Mouse (Mus musculus): Measurements from ENCODE around the gene Rab20. TPM values are rescaled to one million over a fixed set of nuclear protein-coding genes. Genes with fewer than 3 reads are reported as not detected.

Rab20 gene
- polyA plus RNA-seq, 1 experiment from 2014 or later, result 7.4 TPM

DNA sequence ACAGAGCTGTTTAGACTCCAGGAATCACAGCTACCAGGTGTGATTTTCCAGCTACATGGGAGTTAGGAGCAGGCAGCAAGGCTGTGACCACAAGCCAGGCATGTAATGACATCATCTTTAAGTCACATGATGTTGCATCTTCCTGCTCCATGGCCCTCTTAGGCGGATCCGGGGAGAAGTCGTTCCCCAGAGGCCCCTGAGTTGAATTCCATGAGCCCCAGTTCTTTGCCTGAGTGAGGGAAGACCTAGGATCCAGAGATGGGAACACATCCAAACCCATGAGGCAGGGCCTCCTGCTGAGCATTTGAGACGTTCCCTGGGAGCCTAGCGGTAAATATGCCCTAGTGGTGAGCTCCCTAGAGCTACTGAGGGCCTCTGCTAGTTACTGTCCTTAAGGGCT lies 66.1 kb downstream of the Rab20 start:
- WGBS (ENCODE audit: insufficient replicate concordance), result 62% methylated on average over 5 of the region's 5 CpGs
- Histone ChIP-seq H3K27ac (ENCODE audit: low read length) (no peak overlapping the region), H3K9me3 (replicated peaks; ENCODE audit: control insufficient read depth, low read length) (no peaks in the 10 kb centered on the region), H3K4me2 (ENCODE audit: low read depth, low read length) (no peak overlapping the region), H3K27me3 (ENCODE audit: control insufficient read depth, insufficient read depth, low read depth, low read length) (no peaks in the 10 kb centered on the region), H3K36me3 (ENCODE audit: control insufficient read depth, insufficient read depth) (no peaks in the 10 kb centered on the region), H3K4me3 (ENCODE audit: low read depth, low read length) (no peak overlapping the region), H3K4me1 (ENCODE audit: control insufficient read depth, low read depth, low read length) (no peaks in the 10 kb centered on the region), H3K9ac (ENCODE audit: low read depth, low read length) (no peak overlapping the region)
- no peak for ATAC-seq (ENCODE audit: low read depth)

DNA sequence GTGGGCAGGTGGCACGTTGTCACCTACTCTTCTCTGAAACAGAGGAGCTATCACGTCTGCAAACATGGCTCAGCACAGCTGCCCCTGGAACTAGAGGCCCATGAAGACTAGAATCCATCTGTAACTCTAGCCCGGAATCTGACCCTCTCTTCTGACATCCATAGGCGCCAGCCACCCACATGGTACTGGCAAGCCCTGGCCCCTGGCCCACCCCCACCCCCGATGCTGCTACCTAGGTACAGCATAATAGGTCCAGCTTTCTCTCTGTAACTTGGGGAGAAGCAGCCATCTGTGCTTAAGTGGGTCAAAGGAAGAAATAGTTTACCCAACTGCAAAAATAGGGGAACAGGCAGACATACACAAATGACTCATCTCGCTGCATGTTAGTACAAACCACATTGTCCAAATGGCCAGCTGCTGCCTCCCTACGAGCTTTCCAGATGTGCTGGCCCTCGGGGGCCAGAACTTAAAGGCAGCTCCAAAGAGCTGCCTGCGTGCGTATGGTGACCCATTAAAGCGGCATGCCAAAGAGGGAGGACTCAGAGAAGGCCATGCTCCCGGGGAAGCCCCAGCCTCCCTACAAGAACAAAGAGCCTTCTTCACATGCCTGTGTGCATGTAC lies 66.9 kb downstream of the Rab20 start:
- Histone ChIP-seq H3K4me3 (ENCODE audit: low read depth, low read length) (no peak overlapping the region), H3K9me3 (replicated peaks; ENCODE audit: control insufficient read depth, low read length) (no peaks in the 10 kb centered on the region), H3K4me1 (ENCODE audit: control insufficient read depth, low read depth, low read length) (no peaks in the 10 kb centered on the region), H3K36me3 (ENCODE audit: control insufficient read depth, insufficient read depth) (no peaks in the 10 kb centered on the region), H3K4me2 (ENCODE audit: low read depth, low read length) (no peak overlapping the region), H3K27ac (ENCODE audit: low read length) (no peak overlapping the region), H3K27me3 (ENCODE audit: control insufficient read depth, insufficient read depth, low read depth, low read length) (no peaks in the 10 kb centered on the region), H3K9ac (ENCODE audit: low read depth, low read length) (no peak overlapping the region)
- no peak for ATAC-seq (ENCODE audit: low read depth)
- 61% methylated on average over 12 of the region's 12 CpGs for WGBS (ENCODE audit: insufficient replicate concordance)

DNA sequence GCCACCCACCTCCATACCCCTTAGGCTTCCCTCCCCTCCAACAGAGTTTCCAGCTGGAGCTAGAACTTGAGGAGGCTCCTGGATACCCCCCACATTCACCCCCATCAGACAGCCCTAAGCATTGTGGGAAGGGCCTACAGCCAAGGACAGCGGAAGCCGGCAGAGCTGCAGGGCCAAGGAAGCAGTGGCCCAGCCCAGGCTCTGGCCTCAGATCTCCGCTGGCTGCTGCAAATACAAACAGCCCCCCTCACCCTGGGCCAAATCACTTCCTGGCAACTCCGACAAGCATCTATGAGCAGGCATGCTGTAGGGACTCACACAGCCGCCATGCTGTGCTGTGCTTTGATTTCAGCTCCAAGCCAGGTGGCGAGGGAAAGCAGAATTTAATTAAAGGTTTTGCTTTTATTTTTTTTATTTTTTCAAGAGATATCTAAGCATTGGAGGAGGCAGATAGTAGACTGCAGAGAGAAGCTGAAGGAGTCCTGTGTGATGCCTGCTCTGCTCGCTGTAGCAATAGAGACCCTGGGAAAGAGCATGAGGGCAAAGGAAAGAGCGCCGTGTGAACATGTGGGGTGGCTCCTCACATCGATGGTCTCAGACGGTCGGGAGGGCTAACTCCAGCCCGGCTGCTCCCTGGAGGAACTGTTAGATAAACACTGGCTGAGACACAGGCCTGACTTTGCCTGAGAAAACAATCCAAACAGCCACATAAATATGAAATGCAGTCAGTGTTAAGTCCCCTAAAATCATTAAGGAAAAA lies 72.6 kb downstream of the Rab20 start:
- no peaks in the 10 kb centered on the region for H3K27me3 ChIP-seq (ENCODE audit: control insufficient read depth, insufficient read depth, low read depth, low read length)
- no peaks in the 10 kb centered on the region for H3K4me1 ChIP-seq (ENCODE audit: control insufficient read depth, low read depth, low read length)
- H3K9me3 ChIP-seq (replicated peaks; ENCODE audit: control insufficient read depth, low read length), result no peaks in the 10 kb centered on the region
- 53% methylated on average over 13 of the region's 13 CpGs for WGBS (ENCODE audit: insufficient replicate concordance)
- H3K27ac ChIP-seq (ENCODE audit: low read length), result no peak overlapping the region
- no peak overlapping the region for H3K9ac ChIP-seq (ENCODE audit: low read depth, low read length)
- H3K4me3 ChIP-seq (ENCODE audit: low read depth, low read length), result no peak overlapping the region
- H3K36me3 ChIP-seq (ENCODE audit: control insufficient read depth, insufficient read depth), result no peaks in the 10 kb centered on the region
- 0 out of 2 replicates have a peak, but pooled peaks have one; percentile 37 for ATAC-seq (ENCODE audit: low read depth)
- H3K4me2 ChIP-seq (ENCODE audit: low read depth, low read length), result no peak overlapping the region

DNA sequence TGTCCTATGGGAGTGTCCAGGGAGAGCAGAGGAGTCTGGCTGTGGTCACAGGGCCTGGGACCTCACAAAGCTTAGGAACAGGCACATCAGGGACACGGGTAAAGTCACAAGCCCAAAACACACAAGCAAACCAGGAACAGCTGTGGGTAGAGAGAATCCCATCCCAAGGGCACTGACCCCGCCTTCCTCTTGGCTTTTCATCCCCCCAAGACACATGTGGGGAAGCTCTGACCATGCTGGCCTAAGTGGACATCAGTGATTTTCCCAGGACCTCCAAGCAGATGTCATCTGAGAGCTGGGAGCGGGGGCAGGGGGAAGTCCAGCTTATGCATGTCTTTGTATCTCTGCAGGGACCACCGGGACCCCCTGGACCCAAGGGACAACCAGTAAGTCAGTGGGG lies 73.9 kb downstream of the Rab20 start:
- ATAC-seq (ENCODE audit: low read depth), result no peak
- Histone ChIP-seq H3K4me3 (ENCODE audit: low read depth, low read length) (no peak overlapping the region), H3K9ac (ENCODE audit: low read depth, low read length) (no peak overlapping the region), H3K9me3 (replicated peaks; ENCODE audit: control insufficient read depth, low read length) (no peaks in the 10 kb centered on the region), H3K27ac (ENCODE audit: low read length) (no peak overlapping the region), H3K27me3 (ENCODE audit: control insufficient read depth, insufficient read depth, low read depth, low read length) (no peaks in the 10 kb centered on the region), H3K4me1 (ENCODE audit: control insufficient read depth, low read depth, low read length) (no peaks in the 10 kb centered on the region), H3K36me3 (ENCODE audit: control insufficient read depth, insufficient read depth) (no peaks in the 10 kb centered on the region), H3K4me2 (ENCODE audit: low read depth, low read length) (no peak overlapping the region)
- WGBS (ENCODE audit: insufficient replicate concordance), result 47% methylated on average over 4 of the region's 4 CpGs

DNA sequence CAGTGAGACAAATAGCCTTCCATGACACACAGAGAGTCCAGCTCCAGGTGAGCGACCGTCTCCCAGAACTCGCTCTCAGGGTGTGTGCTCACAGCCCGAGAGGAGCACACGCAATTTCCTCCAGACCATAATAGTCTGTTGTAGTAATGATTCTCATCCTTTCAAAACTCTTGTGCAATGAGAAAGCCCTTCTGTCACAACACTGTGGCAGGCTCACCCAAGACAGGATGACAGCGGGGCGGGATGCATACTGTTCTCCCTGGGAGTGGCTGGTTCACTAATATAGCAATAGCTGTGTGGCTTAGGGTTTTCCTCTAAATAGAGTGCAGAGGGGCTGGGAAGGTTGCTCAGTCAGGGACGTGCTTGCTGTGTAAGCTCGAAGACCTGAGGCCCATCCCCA lies 74.7 kb downstream of the Rab20 start:
- Histone ChIP-seq H3K36me3 (ENCODE audit: control insufficient read depth, insufficient read depth) (no peaks in the 10 kb centered on the region), H3K4me1 (ENCODE audit: control insufficient read depth, low read depth, low read length) (no peaks in the 10 kb centered on the region), H3K27ac (ENCODE audit: low read length) (0 out of 2 replicates have a peak overlapping the region, but pooled peaks have one; percentile 2), H3K9ac (ENCODE audit: low read depth, low read length) (no peak overlapping the region), H3K27me3 (ENCODE audit: control insufficient read depth, insufficient read depth, low read depth, low read length) (no peaks in the 10 kb centered on the region), H3K4me3 (ENCODE audit: low read depth, low read length) (no peak overlapping the region), H3K4me2 (ENCODE audit: low read depth, low read length) (no peak overlapping the region), H3K9me3 (replicated peaks; ENCODE audit: control insufficient read depth, low read length) (no peaks in the 10 kb centered on the region)
- 76% methylated on average over 9 of the region's 9 CpGs for WGBS (ENCODE audit: insufficient replicate concordance)
- peak; percentile 32; the same call in 1 of the 2 replicates for ATAC-seq (ENCODE audit: low read depth)

Other genes starting within 250 kb of the Rab20 start
- 7.2 and 9.2 TPM in 2 replicates for gene Col4a2, start 165.9 kb downstream of the Rab20 start, polyA plus RNA-seq (2015; fragmentation: Nextera tagmentation; extraction: Ambion mirVana)
- 21.1 and 25.7 TPM in 2 replicates for gene Col4a1, start 165.9 kb downstream of the Rab20 start, polyA plus RNA-seq (2015; fragmentation: Nextera tagmentation; extraction: Ambion mirVana)
- 37.0 and 38.0 TPM in 2 replicates for gene Naxd, start 18.8 kb upstream of the Rab20 start, polyA plus RNA-seq (2015; fragmentation: Nextera tagmentation; extraction: Ambion mirVana)
- 10.1 and 11.8 TPM in 2 replicates for gene Cars2, start 72.1 kb upstream of the Rab20 start, polyA plus RNA-seq (2015; fragmentation: Nextera tagmentation; extraction: Ambion mirVana)
- gene Ing1, start 76.9 kb upstream of the Rab20 start, polyA plus RNA-seq (2015; fragmentation: Nextera tagmentation; extraction: Ambion mirVana), result 11.1 and 11.7 TPM in 2 replicates
- gene Ankrd10, start 157.0 kb upstream of the Rab20 start, polyA plus RNA-seq (2015; fragmentation: Nextera tagmentation; extraction: Ambion mirVana), result 19.9 and 21.1 TPM in 2 replicates
- gene 1700016D06Rik, start 222.4 kb upstream of the Rab20 start, polyA plus RNA-seq (2015; fragmentation: Nextera tagmentation; extraction: Ambion mirVana), result not detected in 2 replicates
- gene Arhgef7, start 249.0 kb upstream of the Rab20 start, polyA plus RNA-seq (2015; fragmentation: Nextera tagmentation; extraction: Ambion mirVana), result 9.1 and 10.1 TPM in 2 replicates